Comparison of ENCODE assay signal across 11 mouse cellular contexts in the genomic region with DNA sequence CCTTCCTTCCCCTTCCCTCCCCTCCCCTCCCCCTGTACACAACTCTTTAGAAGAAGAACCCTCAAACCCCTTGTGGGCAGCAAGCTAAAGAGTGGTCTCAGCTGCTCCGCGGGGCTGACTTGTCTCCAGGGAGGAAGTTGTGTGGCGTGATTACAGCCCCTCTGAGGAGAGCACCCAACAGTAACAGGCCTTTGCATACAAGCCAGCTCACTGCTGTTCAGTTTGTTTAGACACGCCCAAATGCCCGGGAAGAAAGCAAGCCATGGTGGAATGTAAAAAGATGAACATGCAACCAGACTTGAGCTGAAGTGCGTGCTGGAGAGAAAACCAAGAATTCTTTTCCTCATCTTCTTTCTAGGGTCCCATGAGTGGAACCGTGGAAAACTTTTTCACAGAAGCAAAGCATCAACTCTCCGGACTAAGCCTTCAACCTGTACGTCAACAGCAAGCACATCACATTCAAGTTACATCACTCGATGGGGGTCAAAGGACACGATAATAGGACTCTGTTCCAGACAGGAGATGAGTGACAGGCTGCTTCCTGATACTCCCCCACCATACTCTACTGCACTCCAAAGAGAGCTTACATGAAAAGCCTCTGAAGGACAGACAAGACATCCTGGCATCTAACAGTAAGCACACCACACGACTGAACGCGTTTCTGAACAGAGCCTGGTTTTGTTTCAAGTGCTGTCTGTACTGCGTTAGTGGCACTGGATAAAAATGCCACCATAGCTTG.
DNase-seq lines count a peak whose midpoint lies in the region; ATAC-seq and TF ChIP-seq lines count a peak whose summit lies in the region.
"Had no signal": no experiment of that assay in that cellular context is flagged by ENCODE, and none has a peak within 500 bp of the region (broad histone marks: within the 10 kb centered on the region; RNA-seq: fewer than 3 reads in every experiment).

No protein-coding gene starts in this region.

- intact Hi-C loops in left cerebral cortex, adult 2 months (cut with DNase I): no loop called here

- peak overlapping the region; percentile 46 for H3K4me2 ChIP-seq in heart, embryonic 12.5 days
- peak overlapping the region; percentile 35; the same call in 1 of the 2 replicates for H3K4me2 ChIP-seq in liver, embryonic 16.5 days (ENCODE audit: low read depth, low read length)
- H3K4me2 ChIP-seq: limb, embryonic 15.5 days had no signal

- ATAC-seq in heart, embryonic 12.5 days (ENCODE audit: insufficient number of reproducible peaks, low FRiP score): peak; percentile 42; the same call in 1 of the 2 replicates
- peak; percentile 81 for ATAC-seq in liver, embryonic 16.5 days (ENCODE audit: low read depth)

- H3K27ac ChIP-seq in heart, embryonic 12.5 days (ENCODE audit: poor library complexity, severe bottlenecking): peak overlapping the region; percentile 48
- 0 out of 2 replicates have a peak overlapping the region, but pooled peaks have one; percentile 11 for H3K27ac ChIP-seq in embryonic fibroblast, embryonic 13.5 days (ENCODE audit: insufficient read depth, low read length)
- peak overlapping the region; percentile 52 for H3K27ac ChIP-seq in liver, embryonic 16.5 days (ENCODE audit: low read length)
- no peak overlapping the region for H3K27ac ChIP-seq in left cerebral cortex, adult 2 months
- H3K27ac ChIP-seq: limb, embryonic 15.5 days had no signal

- H3K27me3 ChIP-seq in heart, embryonic 12.5 days (replicated peaks): no peaks in the 10 kb centered on the region
- H3K27me3 ChIP-seq in liver, embryonic 16.5 days (ENCODE audit: control insufficient read depth, insufficient read depth, low read depth, low read length): no peaks in the 10 kb centered on the region
- H3K27me3 ChIP-seq: limb, embryonic 15.5 days had no signal

- TF ChIP-seq POLR2A in embryonic fibroblast, embryonic 13.5 days (IDR thresholded peaks at IDR 0.05; ENCODE audit: low read depth, low read length): no peak

- H3K9me3 ChIP-seq in heart, embryonic 12.5 days (replicated peaks): no peaks in the 10 kb centered on the region
- no peaks in the 10 kb centered on the region for H3K9me3 ChIP-seq in liver, embryonic 16.5 days (replicated peaks; ENCODE audit: control insufficient read depth, low read length)
- H3K9me3 ChIP-seq: G1E; limb, embryonic 15.5 days had no signal

- no peak for DNase-seq in heart, adult 18-20 months
- DNase-seq in CD4-positive, CD25-positive, alpha-beta regulatory T cell, adult 2 months (ENCODE audit: low read depth, low spot score): peak; percentile 26
- DNase-seq in frontal cortex, postnatal 10 days (ENCODE audit: low spot score in 2 of 2): no peak
- no peak for DNase-seq in spleen, postnatal 36 days (ENCODE audit: low spot score in 2 of 2)
- no peak for DNase-seq in left cerebral cortex, adult 2 months (ENCODE audit: extremely low spot score in 1 of 2, low spot score in 2 of 2)

- H3K36me3 ChIP-seq in heart, embryonic 12.5 days: no peaks in the 10 kb centered on the region
- H3K36me3 ChIP-seq in liver, embryonic 16.5 days (ENCODE audit: control insufficient read depth, insufficient read depth): no peaks in the 10 kb centered on the region
- H3K36me3 ChIP-seq: G1E; limb, embryonic 15.5 days had no signal

- no peak for TF ChIP-seq CTCF in embryonic fibroblast, embryonic 13.5 days (IDR thresholded peaks at IDR 0.05; ENCODE audit: borderline replicate concordance, insufficient read depth, low read length)
- TF ChIP-seq CTCF in left cerebral cortex, adult 2 months (IDR thresholded peaks at IDR 0.05): no peak

- no peak overlapping the region for H3K4me3 ChIP-seq in heart, embryonic 12.5 days
- no peak overlapping the region for H3K4me3 ChIP-seq in embryonic fibroblast, embryonic 13.5 days (ENCODE audit: insufficient read depth, low read length)
- no peak overlapping the region for H3K4me3 ChIP-seq in liver, embryonic 16.5 days (ENCODE audit: low read depth, low read length)
- H3K4me3 ChIP-seq in left cerebral cortex, adult 2 months: no peak overlapping the region
- H3K4me3 ChIP-seq: erythroblast, embryonic 14.5 days; limb, embryonic 15.5 days had no signal

- peak overlapping the region; percentile 40; the same call in 1 of the 2 replicates for H3K9ac ChIP-seq in heart, embryonic 12.5 days
- no peak overlapping the region for H3K9ac ChIP-seq in liver, embryonic 16.5 days (ENCODE audit: low read depth, low read length)
- H3K9ac ChIP-seq: limb, embryonic 15.5 days had no signal

- H3K4me1 ChIP-seq in heart, embryonic 12.5 days (replicated peaks): peaks cover 73% of the 10 kb centered on the region
- H3K4me1 ChIP-seq in embryonic fibroblast, embryonic 13.5 days (ENCODE audit: control insufficient read depth, insufficient read depth, low read length): peaks cover 5% of the 10 kb centered on the region
- H3K4me1 ChIP-seq in liver, embryonic 16.5 days (ENCODE audit: control insufficient read depth, low read depth, low read length): peaks cover 27% of the 10 kb centered on the region

- 18% methylated on average over 15 of the region's 15 CpGs for WGBS in heart, embryonic 12.5 days
- WGBS in liver, embryonic 16.5 days (ENCODE audit: insufficient replicate concordance): 15% methylated on average over 15 of the region's 15 CpGs
